Mouse (Mus musculus) granulocyte monocyte progenitor cell, adult 5-6 weeks (primary cell): ENCODE measurements around the gene Bend3. TPM values are rescaled to one million over a fixed set of nuclear protein-coding genes. Genes with fewer than 3 reads are reported as not detected.
A peak's percentile ranks its signal among the peaks of the same experiment; 100 is the strongest.

ENCODE experiments used
- ATAC-seq: replicated peaks from 2 replicates; pipeline ENCODE4 v1.8.0; 2016; ENCODE audit warnings: mild to moderate bottlenecking, moderate TSS enrichment, inconsistent platforms; ENCODE audit not compliant: poor library complexity, severe bottlenecking
- total RNA-seq, 2 experiments: library from RNA; stranded (forward) in 1 of 2; stranded (reverse) in 1 of 2; fragments of 200-712, 200-1000 nt in 1 of 2; fragments of >200 nt in 1 of 2; fragmentation: Nextera tagmentation in 1 of 2; gene quantifications; 2 replicates each; pipeline ENCODE4 v1.2.3; 2014 to 2017

Gene Bend3
- 6.5 and 13.7 TPM in 2 replicates for total RNA-seq (2014; fragmentation: Nextera tagmentation)
- total RNA-seq (2017), result 3.8 and 5.2 TPM in 2 replicates

- ATAC-seq, result peak; percentile 48
These were observed at the start of gene Bend3 for GRCm38 (mm10) chr10:43478751-43479435. Bend3 (plus strand) TSS chr10:43478831.

DNA sequence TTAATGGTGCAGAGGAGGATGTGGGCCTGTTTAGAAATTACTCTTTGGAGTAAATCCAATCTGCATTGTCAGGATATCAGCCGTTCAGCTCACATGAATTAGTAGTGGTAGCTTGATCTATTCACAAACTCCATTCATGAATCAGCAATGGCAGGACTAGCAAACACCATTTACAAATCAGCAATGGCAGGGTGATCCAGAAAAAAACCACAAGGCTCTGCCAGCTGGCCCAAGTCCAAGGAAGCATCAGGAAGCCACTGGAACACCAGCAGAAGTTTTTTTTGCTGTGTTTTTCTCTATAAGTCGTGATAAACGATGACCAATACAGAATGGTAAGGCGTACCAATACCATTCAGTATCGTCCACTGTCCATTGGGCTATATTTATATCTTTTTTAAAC, 48.0 kb upstream of the Bend3 start:
- no peak for ATAC-seq

- ATAC-seq, result no peak
These were observed 44.3 kb upstream of the Bend3 start for GRCm38 (mm10) chr10:43434326-43434725.

- ATAC-seq, result no peak
These were observed 42.9 kb upstream of the Bend3 start for GRCm38 (mm10) chr10:43435757-43436156.

DNA sequence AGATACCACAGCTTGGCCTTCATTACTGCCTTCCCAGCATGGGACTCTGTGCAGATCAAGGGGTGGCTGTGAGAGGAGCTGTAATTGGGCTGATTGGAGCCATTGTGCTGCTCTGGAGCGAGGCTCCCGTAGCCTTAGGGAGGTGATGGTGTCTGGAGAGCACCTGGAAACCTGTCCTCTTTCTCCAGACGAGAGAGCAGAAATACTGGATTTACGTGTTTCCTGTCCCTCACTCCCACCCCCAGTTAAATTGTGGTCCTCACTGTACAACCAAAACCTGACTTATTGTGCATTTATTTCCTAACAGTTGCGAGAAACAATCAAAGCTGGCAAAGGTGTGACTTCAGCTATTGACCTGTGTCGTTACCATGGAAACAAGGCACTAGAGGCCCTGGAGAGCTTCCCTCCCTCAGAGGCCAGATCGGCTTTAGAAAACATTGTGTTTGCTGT, 39.1 kb upstream of the Bend3 start:
- no peak for ATAC-seq

DNA sequence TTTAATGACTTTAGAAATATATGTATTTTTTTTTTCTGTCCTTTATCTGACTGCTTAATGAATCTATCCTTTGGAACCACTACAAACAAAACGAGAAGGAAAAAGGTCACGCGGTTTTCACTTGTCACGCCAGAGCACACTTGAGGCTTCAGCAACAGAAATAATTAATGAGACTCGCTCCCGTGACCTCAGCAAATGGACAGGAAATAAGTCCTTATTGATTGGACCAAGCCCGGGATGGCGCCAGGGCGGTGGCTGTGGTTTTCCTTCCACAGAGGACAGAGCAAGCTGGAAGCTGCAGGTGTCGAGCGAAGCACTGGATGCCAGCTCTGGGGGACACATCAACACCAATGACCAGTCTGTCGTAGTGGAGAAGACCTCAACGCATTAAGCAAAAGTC, 38.6 kb upstream of the Bend3 start:
- no peak for ATAC-seq

DNA sequence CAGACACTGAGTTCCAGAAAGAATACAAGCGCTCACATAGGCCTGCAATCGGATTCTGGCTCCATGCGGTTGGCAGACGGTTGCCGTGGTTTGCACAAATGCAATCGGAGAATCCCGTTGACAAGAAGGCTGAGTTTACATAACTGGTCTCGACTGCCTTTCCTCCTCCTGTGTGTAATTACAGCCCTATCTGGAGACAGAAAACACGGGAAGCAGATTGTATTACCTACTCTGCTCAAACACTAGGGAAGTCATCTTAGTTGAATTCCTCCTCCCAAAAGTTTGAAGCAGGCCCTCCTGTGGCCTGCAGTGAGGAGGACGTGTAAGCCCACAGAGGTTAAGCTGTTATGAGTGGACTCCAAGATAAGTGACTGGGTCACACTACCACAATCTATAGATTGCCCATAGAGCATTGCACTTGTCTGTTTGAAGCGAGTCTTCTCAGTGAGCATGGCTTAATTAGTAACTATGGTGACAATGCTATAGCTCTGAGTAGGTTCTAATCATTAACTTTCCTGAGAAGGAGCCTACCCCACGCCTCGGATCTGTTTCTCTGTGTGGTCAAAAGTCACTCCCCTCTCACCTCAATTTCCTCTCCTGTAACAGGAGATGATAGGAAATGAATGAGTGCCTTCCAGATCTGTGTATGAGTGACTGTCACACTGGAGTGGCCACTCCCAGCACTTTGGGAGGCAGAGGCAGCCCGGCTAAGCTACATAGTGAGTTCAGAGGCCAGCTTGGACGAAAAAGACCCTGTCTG, 37.5 kb upstream of the Bend3 start:
- ATAC-seq, result no peak

- ATAC-seq, result no peak
These were observed 30.0 kb upstream of the Bend3 start for GRCm38 (mm10) chr10:43448656-43449055.

GRCm38 (mm10) chr10:43451848-43452662, 26.6 kb upstream of the Bend3 start:
- ATAC-seq, result peak; percentile 84

- no peak for ATAC-seq
These were observed 26.0 kb upstream of the Bend3 start for GRCm38 (mm10) chr10:43452663-43452996.

- ATAC-seq, result no peak
These were observed 24.4 kb upstream of the Bend3 start for GRCm38 (mm10) chr10:43454219-43454618.

DNA sequence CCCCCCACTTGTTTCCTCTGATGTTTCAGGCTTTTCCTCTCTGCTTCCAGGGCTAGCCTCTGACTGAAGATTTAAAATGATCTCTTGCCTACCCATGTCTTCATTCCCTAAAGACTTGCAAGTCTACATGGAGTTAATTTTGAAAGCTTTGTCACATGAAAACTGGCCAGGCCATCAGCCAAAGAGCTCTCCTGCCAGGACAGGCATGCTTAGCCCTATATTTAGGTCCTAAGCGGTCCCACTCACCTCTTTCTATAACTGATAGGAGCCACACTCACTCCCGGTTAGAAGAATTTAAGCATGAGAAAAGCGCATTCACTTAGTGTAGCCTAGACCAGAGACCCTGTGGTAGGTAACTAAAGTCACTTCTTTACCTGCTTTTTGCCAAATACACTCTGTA, 24.0 kb upstream of the Bend3 start:
- no peak for ATAC-seq

DNA sequence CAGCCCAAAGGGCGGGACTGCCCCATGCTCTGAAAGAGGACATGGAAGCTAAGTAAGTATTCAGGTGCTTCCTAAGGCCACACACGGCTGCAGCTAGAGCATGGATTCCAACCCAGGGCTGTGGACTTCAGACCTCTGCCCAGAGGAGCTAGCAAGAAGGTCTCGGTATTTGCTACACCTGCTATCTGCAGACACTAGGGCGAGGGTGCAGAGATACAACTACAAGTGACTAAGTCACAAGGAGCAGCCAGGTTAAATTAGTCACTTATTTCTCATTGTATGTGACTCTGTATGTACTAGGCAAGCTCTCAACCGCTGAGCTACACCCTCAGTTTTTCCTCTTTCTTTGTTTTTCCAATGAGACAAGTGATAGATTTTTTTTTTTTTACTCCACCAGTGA, 15.8 kb upstream of the Bend3 start:
- ATAC-seq, result no peak

GRCm38 (mm10) chr10:43463227-43463626, 15.4 kb upstream of the Bend3 start:
- ATAC-seq, result no peak

- no peak for ATAC-seq
These were observed 12.4 kb upstream of the Bend3 start for GRCm38 (mm10) chr10:43466223-43466622.

GRCm38 (mm10) chr10:43467659-43468058, 11.0 kb upstream of the Bend3 start:
- ATAC-seq, result peak; percentile 84

DNA sequence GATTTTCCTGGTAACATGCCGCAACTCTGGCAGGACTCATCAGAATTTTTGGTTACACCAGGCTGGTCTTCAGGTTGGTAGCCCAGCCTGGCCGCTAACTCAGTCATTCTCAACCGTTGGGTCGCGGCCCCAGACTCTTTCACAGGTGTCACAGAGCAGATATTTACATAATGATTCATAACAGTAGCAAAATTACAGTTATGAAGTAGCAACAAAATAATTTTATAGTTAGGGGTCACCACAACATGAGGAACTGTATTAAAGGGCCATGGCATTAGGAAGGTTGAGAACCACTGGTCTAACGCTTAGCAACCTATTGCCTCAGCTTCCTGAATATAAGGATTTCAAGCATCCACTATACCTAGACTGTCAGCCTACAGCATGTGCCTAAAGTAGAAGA, 10.3 kb upstream of the Bend3 start:
- ATAC-seq, result no peak

GRCm38 (mm10) chr10:43475376-43475775, 3.3 kb upstream of the Bend3 start:
- ATAC-seq, result no peak

DNA sequence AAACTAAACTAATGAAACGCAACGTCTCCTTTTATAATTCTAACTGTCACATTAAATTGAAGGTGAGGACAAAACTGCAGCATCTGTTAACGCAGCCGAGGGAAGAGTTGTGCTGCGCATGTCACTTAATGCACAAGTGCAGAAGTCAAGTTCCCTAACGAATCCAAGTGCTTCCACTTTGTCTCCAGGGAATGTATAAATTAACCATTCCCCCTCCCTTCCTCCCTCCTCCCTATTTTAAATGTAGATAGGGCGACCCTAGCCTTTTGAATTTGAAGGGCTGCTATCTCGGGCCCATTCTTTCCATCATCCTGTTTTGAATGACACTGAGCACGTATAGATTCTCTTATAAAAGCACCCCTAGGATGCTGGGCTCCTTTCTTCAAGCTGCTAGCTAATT, 1.2 kb upstream of the Bend3 start:
- no peak for ATAC-seq

GRCm38 (mm10) chr10:43477865-43478681, 558 bp upstream of the Bend3 start:
- peak; percentile 34 for ATAC-seq
